Mouse (Mus musculus): ENCODE results near the gene Mknk1.

The Mknk1 gene

GRCm38 (mm10) chr4:115838696-115839641 lies at the start of gene Mknk1:
Gene Mknk1 (plus strand): TSS chr4:115839198.
- peak; percentile 90 to 92 for DNase-seq (ENCODE audit: low spot score in 2 of 2)

GRCm38 (mm10) chr4:115790864-115791263 lies 48.1 kb upstream of the Mknk1 start:
- DNase-seq (ENCODE audit: low spot score in 2 of 2), result no peak

GRCm38 (mm10) chr4:115795360-115795759 lies 43.6 kb upstream of the Mknk1 start:
- DNase-seq (ENCODE audit: low spot score in 2 of 2), result no peak

- no peak for DNase-seq (ENCODE audit: low spot score in 2 of 2)
Measured at GRCm38 (mm10) chr4:115799981-115800380, 39.0 kb upstream of the Mknk1 start.

GRCm38 (mm10) chr4:115812326-115812725 lies 26.7 kb upstream of the Mknk1 start:
- no peak for DNase-seq (ENCODE audit: low spot score in 2 of 2)

- no peak for DNase-seq (ENCODE audit: low spot score in 2 of 2)
Measured at GRCm38 (mm10) chr4:115815606-115816005, 23.4 kb upstream of the Mknk1 start.

GRCm38 (mm10) chr4:115820199-115820598 lies 18.8 kb upstream of the Mknk1 start:
- DNase-seq (ENCODE audit: low spot score in 2 of 2), result no peak

GRCm38 (mm10) chr4:115820944-115821343 lies 18.1 kb upstream of the Mknk1 start:
- no peak for DNase-seq (ENCODE audit: low spot score in 2 of 2)

GRCm38 (mm10) chr4:115821431-115821830 lies 17.6 kb upstream of the Mknk1 start:
- DNase-seq (ENCODE audit: low spot score in 2 of 2), result no peak

- peak; percentile 40 to 51 for DNase-seq (ENCODE audit: low spot score in 2 of 2)
Measured at GRCm38 (mm10) chr4:115821928-115822327, 17.1 kb upstream of the Mknk1 start.

- DNase-seq (ENCODE audit: low spot score in 2 of 2), result no peak
Measured at GRCm38 (mm10) chr4:115824178-115824577, 14.8 kb upstream of the Mknk1 start.

GRCm38 (mm10) chr4:115825271-115825670 lies 13.7 kb upstream of the Mknk1 start:
- no peak for DNase-seq (ENCODE audit: low spot score in 2 of 2)

- DNase-seq (ENCODE audit: low spot score in 2 of 2), result no peak
Measured at GRCm38 (mm10) chr4:115827066-115827465, 11.9 kb upstream of the Mknk1 start.

GRCm38 (mm10) chr4:115827535-115827887 lies 11.5 kb upstream of the Mknk1 start:
- DNase-seq (ENCODE audit: low spot score in 2 of 2), result no peak

GRCm38 (mm10) chr4:115827888-115828571 lies 11.0 kb upstream of the Mknk1 start, which contains the start of gene Mob3c:
Gene Mob3c (plus strand): TSS chr4:115828092.
- peak; percentile 84 to 86 for DNase-seq (ENCODE audit: low spot score in 2 of 2)

GRCm38 (mm10) chr4:115828572-115828902 lies 10.5 kb upstream of the Mknk1 start:
- no peak for DNase-seq (ENCODE audit: low spot score in 2 of 2)

GRCm38 (mm10) chr4:115830491-115830890 lies 8.5 kb upstream of the Mknk1 start:
- peak in 1 of 2 experiments; percentile 50 for DNase-seq (ENCODE audit: low spot score in 2 of 2)

GRCm38 (mm10) chr4:115831221-115831620 lies 7.8 kb upstream of the Mknk1 start:
- DNase-seq (ENCODE audit: low spot score in 2 of 2), result no peak

- no peak for DNase-seq (ENCODE audit: low spot score in 2 of 2)
Measured at GRCm38 (mm10) chr4:115832040-115832439, 7.0 kb upstream of the Mknk1 start.

GRCm38 (mm10) chr4:115835576-115835975 lies 3.4 kb upstream of the Mknk1 start:
- DNase-seq (ENCODE audit: low spot score in 2 of 2), result no peak

GRCm38 (mm10) chr4:115838196-115838595 lies 802 bp upstream of the Mknk1 start:
- DNase-seq (ENCODE audit: low spot score in 2 of 2), result no peak

- DNase-seq (ENCODE audit: low spot score in 2 of 2), result no peak
Measured at GRCm38 (mm10) chr4:115839956-115840355, 958 bp downstream of the Mknk1 start.

- no peak for DNase-seq (ENCODE audit: low spot score in 2 of 2)
Measured at GRCm38 (mm10) chr4:115840842-115841241, 1.8 kb downstream of the Mknk1 start.

All from heart, adult 9 months (tissue).